Mouse (Mus musculus): ENCODE data around the gene Mapk10.

DNA sequence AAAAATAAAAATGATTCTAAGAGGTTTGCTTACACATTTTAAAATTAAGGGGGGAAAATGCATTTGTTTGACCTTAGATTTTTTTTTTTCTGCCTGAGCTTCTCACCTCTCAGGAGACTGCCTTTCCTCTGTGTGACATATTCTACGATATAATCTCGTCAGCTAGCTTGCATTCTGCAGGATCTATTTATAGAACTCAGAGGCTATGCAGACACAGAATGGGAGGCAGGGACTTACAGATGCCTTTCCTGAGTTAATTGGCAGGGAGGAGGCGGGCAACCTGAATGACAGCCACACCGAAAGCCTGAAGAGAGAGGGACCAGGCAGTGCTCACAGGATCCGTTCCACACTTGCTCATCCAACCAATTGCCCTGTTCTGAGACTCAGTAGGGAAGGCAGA is 34.1 kb downstream of the Mapk10 start:
- no peak for TF ChIP-seq CTCF (IDR thresholded peaks at IDR 0.05; ENCODE audit: low read depth)
- TF ChIP-seq EP300 (IDR thresholded peaks at IDR 0.05; ENCODE audit: low read depth), result no peak

Data from heart, postnatal 0 days (tissue).